Mouse (Mus musculus): ENCODE measurements at regions not wholly inside any gene's neighbourhood (a gene's known extent, or its start where the extent isn't known, plus 50 kb on each side); places are given as distances from the start of the nearest gene placed in this dataset.

DNA sequence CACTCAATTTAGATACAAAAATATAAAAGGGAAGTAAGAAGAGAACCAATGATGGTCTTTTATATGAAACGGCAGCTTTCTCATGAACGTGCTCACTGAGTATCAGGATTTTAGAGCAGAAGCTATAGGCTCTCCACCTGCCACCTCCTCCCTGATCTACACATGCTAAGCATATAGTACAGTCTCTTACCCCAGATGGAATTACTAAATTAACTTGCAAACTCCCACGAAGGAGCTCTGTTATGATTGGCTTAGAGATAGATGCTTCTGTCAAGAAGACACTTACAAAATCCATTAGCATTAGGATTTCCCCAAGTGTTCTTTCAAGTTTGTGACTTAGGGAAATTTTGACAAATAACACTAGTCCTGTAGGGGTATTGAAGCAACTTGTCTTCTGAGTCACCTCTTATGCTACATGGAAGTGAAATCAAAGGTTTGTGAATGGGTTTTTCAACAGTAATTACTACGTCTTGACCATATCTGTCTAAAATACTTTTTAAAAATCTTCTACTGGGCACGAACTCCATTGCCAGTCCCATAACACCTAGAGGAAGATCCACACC, 60.6 kb downstream of the Crygs start:
- H3K36me3 ChIP-seq (replicated peaks), result no peaks in the 10 kb centered on the region
- H3K4me3 ChIP-seq, result no peak overlapping the region
- H3K9me3 ChIP-seq, result no peaks in the 10 kb centered on the region
- 87% methylated on average over 5 of the region's 5 CpGs for WGBS
- no peak for DNase-seq (ENCODE audit: low spot score)
- H3K27me3 ChIP-seq (replicated peaks; ENCODE audit: low read depth, poor library complexity, severe bottlenecking), result no peaks in the 10 kb centered on the region
- H3K4me1 ChIP-seq, result no peaks in the 10 kb centered on the region
- no peak overlapping the region for H3K27ac ChIP-seq (replicated peaks)

DNA sequence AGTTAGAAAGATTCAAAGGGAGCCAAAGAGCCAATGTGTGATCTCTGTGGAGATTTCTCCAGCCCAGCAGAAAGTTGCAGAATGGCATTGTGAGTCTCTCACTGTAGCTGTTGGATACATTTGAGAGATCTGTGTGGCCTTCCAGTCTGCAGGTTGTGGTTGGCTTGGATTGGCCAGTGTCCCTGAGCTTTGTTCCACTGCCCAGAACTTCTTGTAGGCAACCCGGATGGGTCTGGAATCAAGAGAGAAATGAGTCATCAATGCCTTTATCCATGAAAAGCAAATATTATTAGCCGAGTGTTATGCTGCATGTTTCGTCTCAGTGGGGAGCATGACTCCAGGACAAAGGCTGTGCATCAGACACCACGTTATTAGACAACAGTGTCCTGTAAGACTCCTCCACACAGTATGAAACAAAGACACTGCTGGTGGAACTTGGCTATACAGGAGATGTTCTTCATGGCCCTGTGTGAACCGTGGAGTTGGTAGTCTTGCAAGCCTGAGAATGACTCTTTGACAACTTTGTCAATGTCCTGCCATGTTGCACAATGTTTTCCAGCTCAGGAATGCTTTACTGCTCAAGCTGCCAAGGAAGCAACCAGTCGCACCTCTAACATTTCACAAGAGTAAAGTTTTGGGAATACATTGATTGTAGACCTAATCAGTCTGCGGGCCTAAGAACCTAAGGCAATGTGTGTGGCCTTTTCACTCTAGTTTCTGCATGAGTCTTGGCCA, 67.1 kb downstream of the Crygs start:
- Histone ChIP-seq H3K36me3 (replicated peaks) (no peaks in the 10 kb centered on the region), H3K4me3 (no peak overlapping the region), H3K9me3 (no peaks in the 10 kb centered on the region), H3K4me1 (no peaks in the 10 kb centered on the region), H3K27me3 (replicated peaks; ENCODE audit: low read depth, poor library complexity, severe bottlenecking) (no peaks in the 10 kb centered on the region), H3K27ac (replicated peaks) (no peak overlapping the region)
- 90% methylated on average over 7 of the region's 7 CpGs for WGBS
- no peak for DNase-seq (ENCODE audit: low spot score)

DNA sequence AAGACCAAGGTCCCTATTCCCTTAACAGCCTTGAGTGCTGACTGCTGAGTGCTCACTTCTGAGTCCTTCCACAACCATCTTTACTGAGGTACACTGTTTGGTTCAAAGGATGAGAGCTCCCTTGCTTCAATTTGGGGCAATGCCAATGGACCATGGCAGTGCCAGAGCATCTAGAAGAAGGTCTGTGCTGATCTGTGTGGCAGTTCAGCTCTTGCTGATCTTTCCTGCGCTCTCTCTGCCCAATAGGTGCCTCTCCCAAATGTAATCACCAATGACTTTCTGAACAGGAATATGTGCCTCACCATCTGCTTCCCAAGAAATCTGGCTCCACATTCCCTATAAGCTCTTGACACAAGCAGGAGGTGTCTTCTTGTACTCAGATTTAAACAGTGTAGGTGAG, 67.9 kb downstream of the Crygs start:
- H3K4me1 ChIP-seq, result no peaks in the 10 kb centered on the region
- DNase-seq (ENCODE audit: low spot score), result no peak
- no peaks in the 10 kb centered on the region for H3K9me3 ChIP-seq
- no peaks in the 10 kb centered on the region for H3K36me3 ChIP-seq (replicated peaks)
- H3K4me3 ChIP-seq, result no peak overlapping the region
- H3K27ac ChIP-seq (replicated peaks), result no peak overlapping the region
- WGBS, result 98% methylated on average over 1 of the region's 1 CpGs
- H3K27me3 ChIP-seq (replicated peaks; ENCODE audit: low read depth, poor library complexity, severe bottlenecking), result no peaks in the 10 kb centered on the region

DNA sequence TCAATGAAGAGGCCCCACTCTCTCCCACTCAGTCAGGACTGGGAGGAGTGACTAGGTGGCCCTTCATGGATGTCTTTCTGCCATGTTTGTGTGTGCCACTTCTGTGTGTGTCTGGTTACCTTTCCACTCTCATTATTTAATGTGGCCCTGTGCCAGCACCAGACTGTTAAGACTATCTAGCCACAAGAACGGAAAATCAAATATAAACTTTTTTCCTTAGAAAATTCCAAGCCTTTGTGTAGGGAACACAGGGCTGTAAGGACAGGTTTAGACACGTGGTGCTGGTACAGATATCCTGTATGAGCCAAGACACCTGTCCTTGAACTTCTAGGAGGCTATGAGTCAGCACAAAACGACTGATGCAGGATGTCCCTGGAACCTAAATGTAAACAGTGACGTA, 69.9 kb downstream of the Crygs start:
- Histone ChIP-seq H3K9me3 (no peaks in the 10 kb centered on the region), H3K36me3 (replicated peaks) (no peaks in the 10 kb centered on the region), H3K27ac (replicated peaks) (no peak overlapping the region), H3K27me3 (replicated peaks; ENCODE audit: low read depth, poor library complexity, severe bottlenecking) (no peaks in the 10 kb centered on the region), H3K4me3 (no peak overlapping the region), H3K4me1 (no peaks in the 10 kb centered on the region)
- DNase-seq (ENCODE audit: low spot score), result no peak
- WGBS, result 81% methylated on average over 4 of the region's 4 CpGs

DNA sequence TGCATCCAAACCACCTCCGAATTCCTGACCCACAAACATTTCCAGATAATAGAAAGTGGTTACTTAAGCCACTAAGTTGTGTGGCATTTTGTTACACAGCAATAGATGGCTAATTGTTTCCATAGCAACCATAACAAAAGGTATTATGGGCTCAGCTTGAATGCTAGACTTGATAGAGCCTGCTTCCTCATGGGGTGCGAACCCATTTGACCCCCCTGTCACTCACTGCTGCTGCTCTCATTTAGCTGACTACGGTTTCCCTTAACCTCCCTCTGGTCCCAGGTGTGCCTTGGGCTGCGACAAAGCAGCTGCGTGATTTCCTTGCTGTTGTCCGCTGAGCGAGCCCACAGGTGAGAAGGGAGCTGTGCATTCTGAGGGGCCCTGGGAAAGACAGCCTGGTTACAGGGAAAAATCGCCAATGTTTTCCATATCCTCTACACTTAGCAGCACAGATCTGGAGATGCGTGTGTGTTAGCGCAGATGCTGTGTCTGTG, 76.8 kb downstream of the Crygs start:
- Histone ChIP-seq H3K27me3 (replicated peaks; ENCODE audit: low read depth, poor library complexity, severe bottlenecking) (no peaks in the 10 kb centered on the region), H3K4me1 (peaks cover 12% of the 10 kb centered on the region), H3K36me3 (replicated peaks) (no peaks in the 10 kb centered on the region), H3K27ac (replicated peaks) (0 out of 2 replicates have a peak overlapping the region, but pooled peaks have one; percentile 27), H3K9me3 (no peaks in the 10 kb centered on the region), H3K4me3 (no peak overlapping the region)
- no peak for DNase-seq (ENCODE audit: low spot score)
- 49% methylated on average over 10 of the region's 10 CpGs for WGBS

GRCm38 (mm10) chr16:22733772-22734528, 76.9 kb upstream of the Dgkg start:
- no peak overlapping the region for H3K4me3 ChIP-seq
- DNase-seq (ENCODE audit: low spot score), result no peak
- no peaks in the 10 kb centered on the region for H3K9me3 ChIP-seq
- no peak overlapping the region for H3K27ac ChIP-seq (replicated peaks)
- peaks cover 12% of the 10 kb centered on the region for H3K4me1 ChIP-seq
- 50% methylated on average over 11 of the region's 11 CpGs for WGBS
- H3K27me3 ChIP-seq (replicated peaks; ENCODE audit: low read depth, poor library complexity, severe bottlenecking), result no peaks in the 10 kb centered on the region
- no peaks in the 10 kb centered on the region for H3K36me3 ChIP-seq (replicated peaks)

GRCm38 (mm10) chr16:22729096-22729495, 72.1 kb upstream of the Dgkg start:
- no peak for DNase-seq (ENCODE audit: low spot score)
- Histone ChIP-seq H3K4me1 (peaks cover 5% of the 10 kb centered on the region), H3K9me3 (no peaks in the 10 kb centered on the region), H3K27me3 (replicated peaks; ENCODE audit: low read depth, poor library complexity, severe bottlenecking) (no peaks in the 10 kb centered on the region), H3K27ac (replicated peaks) (no peak overlapping the region), H3K4me3 (no peak overlapping the region), H3K36me3 (replicated peaks) (no peaks in the 10 kb centered on the region)
- WGBS, result 82% methylated on average over 3 of the region's 3 CpGs

GRCm38 (mm10) chr16:22725261-22725660, 68.2 kb upstream of the Dgkg start:
- H3K27me3 ChIP-seq (replicated peaks; ENCODE audit: low read depth, poor library complexity, severe bottlenecking), result no peaks in the 10 kb centered on the region
- 97% methylated on average over 3 of the region's 3 CpGs for WGBS
- no peak overlapping the region for H3K27ac ChIP-seq (replicated peaks)
- H3K36me3 ChIP-seq (replicated peaks), result no peaks in the 10 kb centered on the region
- no peaks in the 10 kb centered on the region for H3K9me3 ChIP-seq
- no peaks in the 10 kb centered on the region for H3K4me1 ChIP-seq
- H3K4me3 ChIP-seq, result no peak overlapping the region
- no peak for DNase-seq (ENCODE audit: low spot score)

DNA sequence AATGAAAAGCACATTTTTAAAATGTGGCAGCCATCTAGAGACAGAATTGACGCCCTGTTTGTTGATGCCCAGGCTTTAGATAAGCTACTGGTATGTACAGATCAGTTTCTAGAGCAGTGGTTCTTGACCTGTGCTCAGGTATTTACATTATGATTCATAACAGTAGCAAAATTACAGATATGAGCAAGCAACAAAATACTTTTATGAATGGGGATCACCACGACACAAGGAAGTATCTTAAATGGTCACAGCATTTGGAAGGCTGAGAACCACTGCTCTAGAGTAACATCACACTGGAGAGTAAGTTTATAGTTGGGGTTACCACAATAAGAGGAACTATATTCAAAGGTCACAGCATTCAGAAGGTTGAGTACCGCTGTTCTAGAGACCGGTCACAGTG, 66.3 kb upstream of the Dgkg start:
- Histone ChIP-seq H3K4me3 (no peak overlapping the region), H3K9me3 (no peaks in the 10 kb centered on the region), H3K27ac (replicated peaks) (no peak overlapping the region), H3K27me3 (replicated peaks; ENCODE audit: low read depth, poor library complexity, severe bottlenecking) (no peaks in the 10 kb centered on the region), H3K4me1 (peaks cover 5% of the 10 kb centered on the region), H3K36me3 (replicated peaks) (no peaks in the 10 kb centered on the region)
- WGBS, result 87% methylated on average over 4 of the region's 4 CpGs
- no peak for DNase-seq (ENCODE audit: low spot score)

DNA sequence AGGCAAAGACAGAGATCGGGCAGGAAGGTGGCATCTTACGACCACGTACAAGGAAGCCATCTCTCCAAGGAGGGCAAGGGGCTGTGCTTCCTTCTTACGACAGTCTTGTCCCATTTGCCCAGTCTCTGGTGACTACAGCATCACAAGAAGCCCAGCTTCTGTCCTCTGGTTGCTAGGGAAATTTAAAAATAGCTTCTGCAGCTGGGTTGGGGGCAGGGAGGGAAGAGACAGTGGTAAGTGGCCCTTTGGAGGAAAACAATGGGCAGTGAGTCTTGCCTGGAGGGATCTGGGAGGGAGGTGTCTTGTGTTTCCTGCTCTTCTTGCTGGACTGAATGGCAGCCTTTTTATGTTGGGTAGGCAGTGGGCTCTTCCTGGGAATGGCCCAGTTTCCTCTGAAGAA, 62.8 kb upstream of the Dgkg start:
- no peaks in the 10 kb centered on the region for H3K27me3 ChIP-seq (replicated peaks; ENCODE audit: low read depth, poor library complexity, severe bottlenecking)
- H3K9me3 ChIP-seq, result no peaks in the 10 kb centered on the region
- peaks cover 5% of the 10 kb centered on the region for H3K4me1 ChIP-seq
- H3K4me3 ChIP-seq, result no peak overlapping the region
- H3K36me3 ChIP-seq (replicated peaks), result no peaks in the 10 kb centered on the region
- no peak overlapping the region for H3K27ac ChIP-seq (replicated peaks)
- 50% methylated on average over 4 of the region's 4 CpGs for WGBS
- DNase-seq (ENCODE audit: low spot score), result peak; percentile 21

GRCm38 (mm10) chr16:22719304-22719703, 62.3 kb upstream of the Dgkg start:
- peaks cover 5% of the 10 kb centered on the region for H3K4me1 ChIP-seq
- 53% methylated on average over 7 of the region's 7 CpGs for WGBS
- H3K4me3 ChIP-seq, result no peak overlapping the region
- no peaks in the 10 kb centered on the region for H3K36me3 ChIP-seq (replicated peaks)
- H3K27ac ChIP-seq (replicated peaks), result no peak overlapping the region
- H3K9me3 ChIP-seq, result no peaks in the 10 kb centered on the region
- DNase-seq (ENCODE audit: low spot score), result peak; percentile 38
- H3K27me3 ChIP-seq (replicated peaks; ENCODE audit: low read depth, poor library complexity, severe bottlenecking), result no peaks in the 10 kb centered on the region

DNA sequence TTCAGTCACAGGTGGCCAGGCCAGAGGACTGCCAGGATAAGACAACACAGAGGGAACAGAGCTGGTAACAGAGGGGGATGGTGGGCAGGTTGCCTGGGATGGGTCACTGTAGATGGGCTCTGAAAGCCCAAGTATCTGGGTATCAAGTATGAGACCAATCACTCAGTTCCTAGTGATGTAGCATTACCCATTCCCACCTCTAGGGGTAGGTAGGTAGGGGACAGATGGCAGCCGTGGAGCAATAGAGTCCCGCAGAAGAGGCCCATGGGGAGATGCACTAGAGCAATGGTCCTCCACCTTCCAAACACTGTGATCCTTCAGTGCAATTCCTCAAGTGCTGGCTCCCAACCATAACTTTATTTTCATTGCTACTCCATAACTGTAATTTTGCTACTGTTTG, 60.4 kb upstream of the Dgkg start:
- no peak for DNase-seq (ENCODE audit: low spot score)
- Histone ChIP-seq H3K4me1 (peaks cover 5% of the 10 kb centered on the region), H3K27ac (replicated peaks) (no peak overlapping the region), H3K36me3 (replicated peaks) (no peaks in the 10 kb centered on the region), H3K4me3 (no peak overlapping the region), H3K27me3 (replicated peaks; ENCODE audit: low read depth, poor library complexity, severe bottlenecking) (no peaks in the 10 kb centered on the region), H3K9me3 (no peaks in the 10 kb centered on the region)
- WGBS, result 69% methylated on average over 2 of the region's 2 CpGs
